Comparison of ENCODE assay signal across 14 mouse cellular contexts in genomic region chr5:110580569-110581239, GRCm38 (mm10). TPM values are rescaled to one million over a fixed set of nuclear protein-coding genes. Genes with fewer than 3 reads are reported as not detected.
DNase-seq lines count a peak whose midpoint lies in the region; ATAC-seq lines count a peak whose summit lies in the region.
"Had no signal": no experiment of that assay in that cellular context is flagged by ENCODE, and none has a peak within 500 bp of the region (broad histone marks: within the 10 kb centered on the region; RNA-seq: fewer than 3 reads in every experiment).

No protein-coding gene starts in this region.

- no peaks in the 10 kb centered on the region for H3K27me3 ChIP-seq in midbrain, embryonic 10.5 days (ENCODE audit: low read depth, poor library complexity, severe bottlenecking)
- 0 out of 2 replicates have a peak, but pooled peaks cover 4% of the 10 kb centered on the region for H3K27me3 ChIP-seq in embryonic facial prominence, embryonic 10.5 days (replicated peaks; ENCODE audit: low read depth, poor library complexity, severe bottlenecking)
- H3K27me3 ChIP-seq: embryonic facial prominence, embryonic 13.5 days; kidney, embryonic 15.5 days; lung, embryonic 15.5 days had no signal

- no peaks in the 10 kb centered on the region for H3K36me3 ChIP-seq in midbrain, embryonic 10.5 days
- no peaks in the 10 kb centered on the region for H3K36me3 ChIP-seq in embryonic facial prominence, embryonic 10.5 days (replicated peaks)
- H3K36me3 ChIP-seq: embryonic facial prominence, embryonic 13.5 days; kidney, embryonic 15.5 days; lung, embryonic 15.5 days had no signal

- H3K4me1 ChIP-seq in midbrain, embryonic 10.5 days: peaks cover 12% of the 10 kb centered on the region; the same call in 1 of the 2 replicates
- H3K4me1 ChIP-seq in embryonic facial prominence, embryonic 10.5 days: no peaks in the 10 kb centered on the region
- H3K4me1 ChIP-seq: embryonic facial prominence, embryonic 13.5 days; kidney, embryonic 15.5 days; lung, embryonic 15.5 days had no signal

- H3K9me3 ChIP-seq in midbrain, embryonic 10.5 days (replicated peaks): no peaks in the 10 kb centered on the region
- no peaks in the 10 kb centered on the region for H3K9me3 ChIP-seq in embryonic facial prominence, embryonic 10.5 days
- H3K9me3 ChIP-seq: embryonic facial prominence, embryonic 13.5 days; kidney, embryonic 15.5 days; lung, embryonic 15.5 days had no signal

- DNase-seq in frontal cortex, postnatal 14 days (ENCODE audit: low spot score in 2 of 2): no peak
- DNase-seq in right cerebral cortex, postnatal 10 days (ENCODE audit: low spot score in 2 of 2): peak; percentile 48 to 72
- DNase-seq in right cerebral cortex, postnatal 14 days: no peak
- DNase-seq in midbrain, embryonic 10.5 days (ENCODE audit: low spot score): peak; percentile 18
- no peak for DNase-seq in embryonic facial prominence, embryonic 10.5 days (ENCODE audit: low spot score)
- no peak for DNase-seq in thymus, postnatal 25 days
- DNase-seq: heart, adult 2 months; heart, postnatal 36 days; liver; thymus, postnatal 14 days had no signal

- ATAC-seq in frontal cortex, adult (ENCODE audit: low TSS enrichment): peak; percentile 68

- no peak overlapping the region for H3K27ac ChIP-seq in midbrain, embryonic 10.5 days (replicated peaks)
- H3K27ac ChIP-seq in embryonic facial prominence, embryonic 10.5 days (replicated peaks): no peak overlapping the region
- H3K27ac ChIP-seq: embryonic facial prominence, embryonic 13.5 days; heart, adult 2 months; kidney, embryonic 15.5 days; lung, embryonic 15.5 days had no signal

- no peak overlapping the region for H3K4me3 ChIP-seq in midbrain, embryonic 10.5 days
- no peak overlapping the region for H3K4me3 ChIP-seq in embryonic facial prominence, embryonic 10.5 days
- H3K4me3 ChIP-seq: embryonic facial prominence, embryonic 13.5 days; heart, adult 2 months; kidney, embryonic 15.5 days; lung, embryonic 15.5 days had no signal

- WGBS in midbrain, embryonic 10.5 days: 85% methylated on average over 19 of the region's 19 CpGs
- 89% methylated on average over 19 of the region's 19 CpGs for WGBS in embryonic facial prominence, embryonic 10.5 days

RNA-seq across cellular contexts. Expression of gene Galnt9, which starts 36.5 kb away (rescaled TPM):
- polyA plus RNA-seq in midbrain, embryonic 10.5 days (2016; fragmentation: Nextera tagmentation; extraction: Ambion mirVana): 3.4 and 7.3 TPM in 2 replicates
- 1.5 and 2.1 TPM in 2 replicates for polyA plus RNA-seq in embryonic facial prominence, embryonic 10.5 days (2016; fragmentation: Nextera tagmentation; extraction: Ambion mirVana)

Comparison
In these comparisons a context has a peak if more than half of its experiments do, and no peak if none do; other contexts are left out.
1. DNase-seq: peak in right cerebral cortex, postnatal 10 days (2 of 2) and midbrain, embryonic 10.5 days (single experiment); none in frontal cortex, postnatal 14 days (0 of 2), right cerebral cortex, postnatal 14 days (single experiment), embryonic facial prominence, embryonic 10.5 days (single experiment) and thymus, postnatal 25 days (single experiment).